Mouse (Mus musculus) embryo, embryonic 10.5 days (tissue): Measurements from ENCODE around the gene Garnl3.

ENCODE experiments used
- DNase-seq: peaks from one replicate; pipeline ENCODE4 v3.0.0-alpha.2; 2015; ENCODE audit warnings: low spot score

The Garnl3 gene

DNA sequence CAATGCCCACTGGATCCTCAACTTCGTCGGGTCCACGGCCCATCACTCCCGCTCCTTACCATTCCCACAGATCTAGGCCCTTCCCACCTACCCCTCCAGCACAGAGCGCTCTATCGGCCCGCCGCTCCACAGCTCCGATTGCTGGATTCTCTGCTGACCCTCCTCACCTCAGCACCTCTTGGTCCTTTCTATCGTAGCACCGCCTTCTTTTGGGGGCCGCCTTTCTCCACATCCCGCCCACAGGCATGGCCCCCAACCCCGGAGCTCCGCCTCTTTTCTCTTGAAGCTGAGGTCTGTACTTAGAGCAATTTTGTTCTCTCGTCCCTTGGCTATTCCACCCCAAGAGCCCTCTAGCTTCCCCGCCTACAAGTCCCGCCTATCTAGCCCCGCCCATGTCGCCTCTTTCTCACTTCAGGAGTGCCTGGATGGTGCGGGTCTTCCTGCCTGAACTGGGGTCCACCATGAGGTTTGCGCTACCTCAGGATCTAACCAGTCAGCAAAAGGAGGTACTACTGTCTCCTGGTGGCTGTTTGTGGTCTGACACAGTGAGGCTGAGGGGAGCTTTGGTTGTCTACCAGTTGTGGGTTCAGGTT lies at the start of gene Garnl3:
TSS of gene Garnl3 (minus strand) at position 155 of the 593 bp plus-strand sequence.
- DNase-seq: peak; percentile 76

DNA sequence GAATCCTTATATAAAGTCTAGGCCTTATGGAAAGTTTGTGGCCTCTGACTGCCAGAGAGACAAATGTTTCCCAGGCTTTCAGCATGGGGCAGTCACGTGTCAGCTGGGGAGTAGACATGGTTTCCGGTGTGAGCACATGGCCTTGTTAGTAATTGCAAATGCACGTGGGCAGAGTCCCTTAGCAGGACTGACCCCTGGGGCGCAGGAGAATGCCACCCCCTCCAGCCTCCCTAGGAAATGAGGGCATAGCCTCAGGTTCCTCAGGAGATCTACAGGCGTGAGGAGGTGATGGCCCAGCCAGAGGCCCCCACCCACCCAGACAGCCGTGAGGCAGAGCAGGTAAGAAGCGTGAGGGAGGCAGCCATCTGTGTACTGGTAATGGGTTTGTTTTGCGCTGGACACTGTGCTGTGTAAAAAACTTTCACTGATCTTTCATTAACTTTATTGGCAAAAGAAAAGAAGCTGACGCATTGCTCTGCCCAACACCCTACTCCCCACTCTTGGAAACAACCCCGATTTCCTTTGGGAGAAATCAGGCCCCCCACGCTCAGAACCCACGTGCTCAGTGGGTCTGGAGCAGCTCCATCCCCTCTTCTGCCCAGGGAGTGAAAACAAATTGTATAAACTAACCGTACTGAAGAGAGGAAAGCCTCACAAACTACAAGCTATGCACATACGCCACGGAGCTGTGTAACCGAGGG lies 48.6 kb upstream of the Garnl3 start:
- peak; percentile 30 for DNase-seq

DNA sequence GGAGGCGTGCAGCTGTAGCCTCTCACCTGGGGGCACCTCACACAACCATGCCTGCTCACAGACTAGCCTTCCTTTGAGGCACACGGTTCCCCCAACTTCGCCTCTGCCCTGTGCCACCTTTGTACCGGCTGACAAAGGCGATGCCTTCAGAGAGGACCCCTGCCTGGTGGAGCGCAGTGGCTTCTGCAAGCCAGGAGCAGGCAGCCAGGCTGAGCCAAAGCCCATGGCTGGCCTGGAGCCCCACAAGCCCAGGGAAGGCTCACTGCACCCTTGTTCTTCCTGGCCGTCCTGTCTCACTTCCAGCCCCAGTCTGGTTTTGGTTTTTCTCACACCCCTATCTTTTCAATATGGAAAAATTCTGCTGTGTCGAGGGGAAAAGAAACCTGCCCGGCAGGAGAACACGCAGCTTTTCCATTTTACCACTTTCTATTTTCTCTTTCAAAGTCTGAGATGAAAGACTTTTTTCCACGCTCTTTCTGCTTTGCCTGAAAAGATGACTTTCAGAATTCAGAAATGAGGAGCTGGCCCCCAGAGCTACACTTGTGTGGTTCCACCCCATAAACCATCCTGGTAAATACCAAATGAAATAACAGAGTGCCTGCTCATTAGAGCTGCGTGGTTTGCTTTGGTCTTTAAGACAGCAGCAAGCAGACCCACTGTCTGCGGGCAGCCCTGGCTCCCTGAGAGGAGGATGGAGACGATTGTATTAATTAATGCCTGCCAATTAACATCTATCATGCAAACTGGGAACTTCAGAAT lies 47.9 kb upstream of the Garnl3 start:
- no peak for DNase-seq

DNA sequence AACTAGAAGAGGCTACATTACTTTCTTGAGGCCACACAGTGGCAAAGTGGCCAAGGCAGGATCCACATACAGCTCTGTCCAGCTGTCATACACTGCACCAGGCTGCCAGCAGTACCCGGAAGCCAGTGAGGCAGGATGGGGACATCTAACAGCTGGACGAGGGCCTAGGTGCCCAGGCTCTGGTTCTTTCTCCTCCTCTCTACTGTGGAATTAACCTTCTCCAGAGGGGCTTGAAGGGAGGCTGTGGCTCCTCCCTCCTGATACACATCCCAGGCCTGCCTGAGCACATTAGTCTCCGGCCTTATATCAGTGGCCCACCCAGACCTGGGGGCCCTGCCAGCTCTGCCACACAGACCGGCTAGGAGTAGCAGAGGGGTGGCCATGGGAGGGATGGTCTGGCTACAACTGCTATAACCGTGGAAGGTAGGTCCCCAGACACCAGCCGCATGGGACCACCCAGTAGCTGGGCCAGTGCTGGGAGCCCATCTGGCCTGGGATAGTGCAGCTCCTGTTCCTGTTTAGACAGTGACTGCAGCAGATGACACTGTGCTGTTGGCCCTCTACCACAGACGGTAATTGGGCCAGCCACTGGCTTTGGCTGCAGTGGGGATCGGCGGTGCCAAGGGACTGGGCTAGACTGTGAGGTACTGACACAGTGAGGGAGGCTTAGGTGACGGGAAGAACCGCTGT lies 46.9 kb upstream of the Garnl3 start:
- DNase-seq: peak; percentile 18

DNA sequence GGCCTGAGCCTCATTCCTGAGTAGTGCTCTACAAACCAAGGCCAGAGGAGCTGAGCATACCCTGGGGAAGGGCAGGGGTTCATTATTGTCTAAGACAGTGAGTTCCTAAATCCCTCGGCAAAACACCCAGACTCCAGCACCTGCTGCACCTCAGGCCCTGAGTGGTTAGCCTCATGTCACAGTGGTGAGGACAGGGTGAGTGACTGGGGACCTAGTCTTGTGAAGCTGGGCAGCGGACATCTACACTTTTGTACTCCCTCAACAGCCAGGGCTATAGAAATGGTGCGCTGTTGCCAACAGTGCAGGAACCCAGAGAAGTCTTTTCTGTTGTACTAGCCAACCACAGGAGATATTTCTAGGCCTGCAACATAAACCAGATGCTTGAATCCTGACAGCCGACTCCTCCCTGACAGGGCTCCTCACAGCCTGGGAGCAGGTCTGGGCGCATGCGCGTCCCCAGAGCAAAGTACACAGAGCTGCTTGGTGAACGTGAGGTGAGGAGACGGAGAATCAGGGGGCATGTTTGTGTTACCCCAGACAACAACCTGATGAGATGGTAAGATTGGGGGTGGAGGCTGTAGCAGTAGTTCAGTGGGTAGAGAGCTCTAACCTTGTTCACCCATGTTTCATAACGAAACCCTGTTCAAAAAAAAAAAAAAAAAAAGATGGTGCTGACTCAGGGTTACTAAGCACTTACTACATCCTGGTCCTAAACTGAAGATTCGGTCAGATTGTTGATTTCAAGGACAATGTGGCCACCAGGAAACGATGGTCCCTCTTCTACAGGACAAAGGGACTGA lies 46.2 kb upstream of the Garnl3 start:
- peak; percentile 23 for DNase-seq

DNA sequence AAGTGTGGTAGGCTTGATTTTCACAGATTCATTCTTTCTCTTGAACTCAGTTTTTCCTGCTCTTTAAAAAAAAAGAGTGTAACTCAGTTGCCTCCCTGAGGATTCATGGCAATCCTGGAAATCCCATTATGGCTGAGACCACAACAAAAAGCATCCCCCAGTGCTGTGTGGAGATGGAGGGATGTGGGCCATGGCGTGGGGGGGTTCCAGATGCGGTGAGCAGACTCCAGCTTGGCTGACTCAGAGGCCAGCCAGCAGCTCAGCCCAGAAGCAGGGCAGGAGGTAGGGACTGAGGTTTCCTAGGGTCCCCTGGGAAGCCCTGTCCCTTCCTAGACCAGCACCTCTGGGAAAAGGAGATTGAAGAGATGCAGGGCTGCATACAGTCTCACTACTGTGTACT lies 45.5 kb upstream of the Garnl3 start:
- DNase-seq: no peak

DNA sequence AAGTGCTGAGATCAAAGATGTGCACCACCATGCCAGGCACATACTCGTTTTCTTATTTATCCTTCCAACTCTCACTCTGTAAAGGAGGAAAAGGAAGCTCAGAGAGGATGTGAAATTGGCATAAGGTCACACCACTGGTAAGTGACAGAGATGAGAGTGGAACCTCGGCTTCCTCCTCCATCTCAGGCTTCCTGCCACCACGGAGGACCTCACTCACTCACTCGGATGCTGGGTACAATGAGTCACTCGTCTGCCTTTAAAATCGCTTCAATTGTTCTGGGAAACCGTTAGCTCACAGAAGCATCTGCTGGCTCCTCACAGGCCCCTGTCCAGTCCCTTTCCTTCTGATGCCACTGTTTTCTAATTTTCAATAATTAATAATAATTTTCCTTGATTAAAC lies 45.1 kb upstream of the Garnl3 start:
- DNase-seq: no peak

DNA sequence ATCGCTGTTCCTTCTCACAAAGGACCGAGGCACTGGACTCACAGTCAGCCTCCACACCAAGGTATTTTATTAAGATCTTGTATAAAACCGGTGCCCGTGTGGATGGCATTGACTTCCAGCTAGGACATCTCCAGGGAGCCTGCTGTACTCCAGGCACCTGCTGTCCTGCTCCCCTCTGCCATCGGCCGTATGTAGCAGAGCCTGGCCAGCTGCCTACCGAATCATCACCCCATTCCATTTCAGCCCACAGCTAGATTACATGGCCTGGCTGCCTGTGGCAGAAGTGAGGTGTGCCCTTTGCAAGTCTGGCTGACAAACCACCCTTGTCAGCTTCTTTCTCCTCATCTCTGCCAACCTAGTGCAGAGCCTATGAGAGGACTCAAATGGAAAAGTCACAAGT lies 42.2 kb upstream of the Garnl3 start:
- DNase-seq: no peak

DNA sequence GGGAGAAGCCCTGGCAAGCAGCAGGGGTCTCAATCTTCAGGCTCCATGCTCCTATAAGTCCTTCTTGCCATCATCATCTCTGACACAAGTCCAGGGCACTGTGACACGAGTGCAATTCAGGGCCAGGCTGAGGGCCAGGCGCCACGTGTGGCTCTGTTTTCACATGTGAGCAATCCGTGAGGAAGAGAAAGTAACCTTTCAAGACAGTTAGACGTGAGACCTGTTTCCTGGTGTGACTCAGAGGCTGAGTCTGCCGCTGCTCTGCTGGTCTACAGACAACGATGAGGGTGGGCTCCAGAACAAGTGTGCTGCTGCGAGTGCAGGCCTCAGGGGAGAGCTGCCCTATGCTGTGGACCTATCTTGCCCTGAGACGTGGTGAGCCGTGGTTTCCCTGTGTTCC lies 41.7 kb upstream of the Garnl3 start:
- no peak for DNase-seq

DNA sequence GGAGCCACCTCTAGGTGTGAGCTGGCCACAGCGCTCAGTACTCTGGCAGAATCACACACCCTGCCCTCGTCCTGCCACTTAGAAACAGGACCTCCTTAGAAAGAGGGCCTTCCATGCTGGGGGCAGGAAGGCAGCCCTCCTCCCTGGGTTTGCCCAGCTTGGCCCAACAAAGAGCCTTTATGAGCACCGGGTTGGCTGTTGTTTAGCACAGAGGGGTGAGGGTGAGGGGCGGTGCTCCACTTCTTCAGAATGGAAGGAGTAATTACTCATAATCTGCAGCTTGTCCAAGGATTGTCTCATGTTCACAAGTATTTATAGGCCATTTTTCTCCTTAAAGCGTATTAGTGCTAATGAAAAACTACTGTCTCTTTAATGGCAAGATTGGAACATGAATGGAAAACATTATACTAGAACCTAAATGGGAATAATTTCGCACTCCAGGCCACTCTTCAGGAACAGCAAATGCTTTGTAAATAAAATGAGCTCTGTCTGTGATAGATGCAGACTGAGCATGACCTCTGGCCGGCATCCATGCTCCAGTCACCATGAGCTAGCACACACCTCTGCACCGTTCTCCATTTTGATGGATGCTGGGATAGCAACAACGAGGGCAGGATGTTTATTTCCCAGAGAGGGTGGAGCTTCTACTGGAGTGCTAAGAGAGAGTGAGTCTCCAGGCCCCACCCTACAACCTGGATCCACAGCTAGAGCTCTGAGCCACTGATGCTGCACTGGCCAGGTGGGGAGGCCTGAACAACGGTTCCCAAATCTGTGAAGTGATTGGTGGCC lies 39.5 kb upstream of the Garnl3 start:
- peak; percentile 15 for DNase-seq

DNA sequence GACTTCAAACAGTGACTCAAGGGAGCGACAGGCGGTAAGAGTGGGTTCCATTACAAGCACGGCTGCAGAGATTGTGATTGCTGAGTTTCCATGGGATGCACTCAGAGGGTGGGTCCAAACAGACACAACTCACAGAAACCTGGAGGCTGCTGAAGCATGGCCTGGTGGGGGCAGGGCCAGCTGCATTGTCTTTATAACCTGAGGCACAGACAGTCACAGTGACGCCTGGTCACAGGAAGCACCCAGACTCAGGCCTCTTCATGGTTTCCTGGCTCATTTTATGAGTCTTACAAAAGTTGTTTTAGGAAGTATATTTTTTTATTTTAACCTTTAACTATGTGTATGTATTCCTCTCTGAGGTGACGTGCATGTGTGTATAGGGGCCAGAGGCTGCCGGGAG lies 38.0 kb upstream of the Garnl3 start:
- DNase-seq: no peak

DNA sequence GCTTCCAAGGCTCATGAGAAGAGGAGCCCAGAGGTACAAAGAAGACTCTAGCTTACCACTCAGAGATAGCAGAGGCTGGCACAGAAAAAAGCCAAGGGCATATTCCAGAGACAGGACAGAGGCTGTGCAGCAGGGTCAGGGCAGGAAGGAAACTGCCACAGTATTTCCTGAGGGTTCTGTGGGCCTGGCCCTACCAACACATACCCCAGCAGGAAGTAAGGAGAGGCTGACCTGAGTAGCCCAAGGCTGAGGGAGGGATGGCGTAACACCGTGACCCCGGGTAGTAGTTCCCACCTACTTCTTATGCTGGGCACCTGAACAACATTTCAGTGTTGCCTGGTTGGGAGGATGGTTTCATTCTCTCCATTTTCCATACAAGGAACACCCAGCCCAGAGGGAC lies 35.6 kb upstream of the Garnl3 start:
- no peak for DNase-seq

DNA sequence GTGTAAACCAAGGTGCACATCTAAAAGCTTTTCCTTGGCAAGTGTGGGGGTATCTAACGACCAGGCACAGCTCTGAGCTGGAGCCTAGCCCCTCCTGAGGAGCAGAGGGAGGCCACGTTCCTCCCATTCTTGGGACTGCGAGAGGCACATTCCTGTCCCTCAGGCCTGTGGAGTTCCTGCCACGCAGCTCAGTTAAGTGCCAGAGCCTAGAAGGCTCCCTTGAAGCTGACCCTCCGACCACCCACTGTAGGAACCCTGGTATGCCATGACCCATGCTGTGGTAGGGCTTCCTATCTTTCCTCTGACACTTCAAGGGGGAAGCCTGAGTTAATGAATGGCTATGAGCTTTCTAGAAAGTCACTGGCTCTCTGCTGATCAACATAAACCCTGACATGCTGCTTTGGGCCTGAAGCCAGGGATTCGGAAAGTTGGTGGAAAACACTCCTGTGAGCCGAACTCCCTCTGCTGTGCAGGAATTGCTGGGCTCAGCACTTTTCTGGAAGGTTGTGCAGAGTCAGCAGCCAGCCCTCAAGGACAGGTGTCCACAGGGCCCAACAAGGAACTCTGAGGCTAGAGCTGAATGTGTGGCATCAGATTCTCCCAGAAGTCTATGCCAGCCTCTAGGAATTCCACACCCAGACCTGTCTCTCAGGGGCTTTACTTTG lies 34.4 kb upstream of the Garnl3 start:
- DNase-seq: no peak

DNA sequence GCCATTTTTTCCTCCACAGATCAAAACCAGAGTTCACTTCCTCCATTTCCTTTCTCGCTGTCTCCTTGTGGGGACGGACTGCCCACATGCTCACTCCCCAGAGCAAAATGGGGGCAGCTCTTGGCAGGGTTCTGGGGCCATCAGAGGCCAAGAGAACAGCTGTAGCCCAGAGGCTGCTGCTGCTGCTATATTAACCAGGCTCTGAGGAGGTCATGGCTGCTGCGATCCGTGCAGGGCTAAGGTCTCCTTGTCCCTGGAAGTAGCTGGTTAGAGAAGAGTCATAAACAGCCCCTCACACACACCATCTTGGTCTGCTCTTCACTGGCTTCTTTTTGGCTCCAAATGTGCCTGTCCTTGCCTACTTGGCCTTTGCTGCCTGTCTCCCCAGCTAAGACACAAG lies 33.8 kb upstream of the Garnl3 start:
- DNase-seq: no peak

DNA sequence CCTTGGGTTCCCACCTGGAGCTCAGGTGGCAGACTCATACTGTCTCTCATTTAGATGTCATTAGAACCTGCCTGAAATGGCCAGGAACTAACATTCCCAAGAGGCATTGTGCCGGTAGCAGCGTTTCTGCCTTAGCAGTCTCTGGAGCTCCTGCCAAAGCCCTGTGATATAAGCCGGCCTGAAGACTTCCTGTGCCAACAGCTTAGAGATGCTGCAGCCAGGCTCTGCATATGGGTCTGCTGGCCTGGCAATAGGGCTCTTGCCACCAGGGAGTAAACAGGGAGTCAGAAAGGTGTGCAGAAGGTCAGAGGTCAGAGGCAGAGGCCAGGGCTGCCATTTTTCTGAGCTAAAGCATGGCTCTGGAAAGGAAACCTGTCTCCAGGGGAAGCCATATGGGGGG lies 33.2 kb upstream of the Garnl3 start:
- DNase-seq: no peak

DNA sequence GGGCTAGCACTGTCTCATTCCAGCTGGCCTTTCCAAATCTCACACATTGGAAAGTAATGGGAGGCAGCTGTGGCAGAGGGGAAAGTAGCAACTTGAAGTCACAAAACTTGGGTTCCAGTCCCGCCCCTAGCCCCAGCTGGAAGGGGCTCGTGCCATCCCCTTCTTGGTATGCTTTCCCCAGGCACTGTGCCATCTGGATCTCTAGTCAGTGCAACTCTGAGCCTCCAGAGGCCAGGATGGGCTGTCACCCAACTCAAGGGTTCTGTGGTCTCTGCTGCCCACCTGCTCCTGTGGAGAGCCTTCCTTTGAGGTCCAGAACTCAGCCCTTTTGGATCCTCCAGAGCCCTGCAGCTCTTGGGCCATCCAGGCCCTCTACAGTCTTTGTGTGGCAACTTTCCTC lies 30.7 kb upstream of the Garnl3 start:
- DNase-seq: no peak

DNA sequence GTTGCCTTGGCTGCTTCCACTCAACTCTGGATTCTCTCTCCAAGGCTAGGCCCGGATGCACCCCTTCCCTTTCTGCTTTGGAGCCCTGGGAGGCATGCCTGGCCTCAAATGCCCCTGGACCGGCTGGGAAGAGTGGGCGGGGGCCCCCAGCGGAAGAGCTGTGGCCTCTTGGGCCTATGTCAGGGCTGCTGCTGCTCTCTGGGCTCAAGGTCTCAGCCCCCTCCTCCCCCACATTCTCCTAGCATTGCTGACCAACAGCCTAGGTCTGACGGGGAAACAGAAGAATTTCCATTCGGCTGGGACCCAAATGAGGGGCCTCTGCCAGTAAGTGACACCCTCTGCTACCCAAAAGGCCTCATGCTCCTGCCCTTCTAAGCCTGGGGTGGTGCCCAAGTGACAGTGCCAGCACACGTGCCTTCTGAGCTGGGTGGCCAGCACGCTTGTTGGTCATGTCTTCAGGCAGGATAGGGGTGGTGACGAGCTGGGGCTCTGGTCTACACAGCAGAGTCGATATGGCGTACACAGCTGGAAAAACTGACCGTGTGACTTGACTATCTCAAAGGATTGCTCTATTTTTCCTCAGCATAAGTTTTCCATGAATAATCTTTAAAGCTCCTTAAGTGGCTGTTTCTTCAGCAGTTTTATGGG lies 29.0 kb upstream of the Garnl3 start:
- no peak for DNase-seq

DNA sequence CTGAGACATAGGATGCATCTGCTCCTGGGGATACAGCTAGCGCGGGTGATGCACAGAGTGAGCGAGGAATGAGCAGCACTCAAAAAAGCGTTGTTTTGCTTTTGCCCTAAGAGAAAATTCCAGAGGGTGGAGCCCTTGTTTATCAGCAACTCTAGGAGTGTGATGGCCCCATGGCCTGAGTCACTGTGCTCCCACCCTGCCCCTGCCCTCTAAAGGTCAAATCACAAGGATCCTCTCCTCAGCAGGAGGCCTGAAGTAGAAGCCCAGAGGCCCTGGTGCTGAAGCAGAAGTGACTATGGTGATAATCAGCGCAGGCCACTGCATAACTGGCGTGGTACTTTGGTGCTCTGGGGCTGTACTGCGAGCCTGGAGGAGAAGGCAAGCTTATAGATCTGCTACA lies 28.1 kb upstream of the Garnl3 start:
- DNase-seq: no peak

DNA sequence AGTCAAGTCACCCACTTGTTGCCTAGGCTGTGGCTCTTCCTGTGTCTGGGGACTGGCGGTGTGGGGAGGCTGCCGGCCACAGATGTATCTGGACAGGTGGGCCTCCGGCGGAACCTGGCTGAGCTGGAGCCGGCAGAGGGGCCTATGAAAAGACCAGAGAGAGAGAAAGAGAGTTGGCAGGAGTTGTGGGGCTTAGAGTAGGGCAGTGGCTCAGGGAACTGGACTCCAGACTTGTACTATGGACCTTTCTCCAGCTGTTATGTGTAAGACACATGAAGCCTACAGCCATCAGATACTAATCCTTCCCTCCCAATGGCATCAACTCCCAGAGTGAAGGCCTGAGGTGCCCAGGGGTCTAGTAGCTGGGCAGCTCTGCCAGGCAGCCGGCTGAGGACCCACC lies 27.4 kb upstream of the Garnl3 start:
- DNase-seq: no peak

DNA sequence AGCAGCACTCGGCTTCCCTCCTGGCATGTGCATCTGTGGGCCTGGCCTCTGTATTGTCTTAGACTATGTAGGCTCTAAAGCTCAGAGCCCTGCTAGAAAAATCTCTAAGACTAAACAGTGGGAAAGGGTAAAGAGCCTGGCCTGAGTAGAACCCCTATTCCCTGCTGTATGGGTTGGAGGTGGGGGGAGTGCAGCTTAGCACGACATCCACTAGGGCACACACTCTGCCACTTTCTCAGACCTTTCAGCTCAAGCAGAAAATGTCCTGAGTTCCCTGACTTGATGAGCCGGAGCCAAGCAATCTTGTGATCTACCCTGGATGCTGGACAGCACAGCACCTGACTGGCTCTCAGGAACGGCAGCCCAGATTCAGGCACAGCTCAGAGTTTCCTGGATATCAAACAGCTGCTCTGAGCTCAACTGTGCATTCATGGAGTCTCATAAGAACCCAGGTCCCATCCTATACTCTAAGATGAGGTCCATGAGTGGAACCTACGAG lies 24.9 kb upstream of the Garnl3 start:
- DNase-seq: no peak
